Mouse (Mus musculus): Measurements from ENCODE around the gene Bmp6. TPM values are rescaled to one million over a fixed set of nuclear protein-coding genes. Genes with fewer than 3 reads are reported as not detected.

The Bmp6 gene
- polyA plus RNA-seq, 1 experiment from 2014 or later: 0.20 TPM

DNA sequence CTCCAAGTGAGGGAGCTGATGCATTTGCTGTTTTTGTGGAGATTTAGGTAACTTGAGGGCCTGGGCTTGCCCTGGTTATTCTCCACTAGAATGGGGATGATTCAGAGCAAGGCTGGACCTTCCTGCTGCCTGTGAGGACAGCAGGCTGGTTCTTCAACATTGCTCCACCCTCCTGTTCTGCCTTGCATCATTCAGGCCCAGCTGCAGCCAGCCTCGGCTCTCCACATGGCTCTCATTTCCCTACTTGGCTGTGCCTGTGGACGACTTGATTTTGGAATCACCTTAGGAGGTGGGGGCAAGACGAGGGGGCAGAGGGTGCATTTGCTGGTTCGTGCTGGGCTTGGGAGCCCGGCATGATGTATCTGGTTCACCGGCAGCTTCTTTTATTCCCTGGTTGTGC lies 53.8 kb downstream of the Bmp6 start:
- no peak overlapping the region for H3K9ac ChIP-seq
- no peaks in the 10 kb centered on the region for H3K27me3 ChIP-seq
- H3K27ac ChIP-seq: no peak overlapping the region
- no peak overlapping the region for H3K4me3 ChIP-seq (replicated peaks)
- H3K9me3 ChIP-seq (replicated peaks): no peaks in the 10 kb centered on the region
- H3K36me3 ChIP-seq: no peaks in the 10 kb centered on the region
- ATAC-seq (ENCODE audit: low read depth): no peak
- no peaks in the 10 kb centered on the region for H3K4me1 ChIP-seq (replicated peaks)
- no peak overlapping the region for H3K4me2 ChIP-seq
- no peak for DNase-seq
- 67% methylated on average over 6 of the region's 6 CpGs for WGBS (ENCODE audit: insufficient replicate concordance)

DNA sequence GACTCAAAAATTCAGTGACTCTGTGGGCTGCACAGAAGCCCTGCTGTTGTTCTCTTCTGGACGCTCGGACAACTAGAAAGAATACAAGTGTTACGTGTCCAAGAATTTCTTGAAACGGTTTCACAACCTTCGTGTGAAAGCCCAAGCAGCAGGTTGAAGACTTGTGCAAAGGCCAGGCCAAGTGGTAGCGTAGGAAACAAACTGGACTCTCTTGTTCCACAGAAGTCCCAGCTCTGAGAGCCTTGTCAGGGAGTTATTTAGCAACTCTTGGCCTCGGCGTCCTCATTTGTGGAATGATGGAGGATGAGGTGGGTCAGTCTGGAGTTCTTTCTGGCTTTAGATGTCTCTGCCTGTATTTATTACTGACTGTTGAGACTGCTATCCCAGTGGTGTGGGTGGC lies 55.8 kb downstream of the Bmp6 start:
- WGBS (ENCODE audit: insufficient replicate concordance): 71% methylated on average over 8 of the region's 8 CpGs
- Histone ChIP-seq H3K9me3 (replicated peaks) (no peaks in the 10 kb centered on the region), H3K4me2 (no peak overlapping the region), H3K27ac (no peak overlapping the region), H3K4me3 (replicated peaks) (no peak overlapping the region), H3K27me3 (no peaks in the 10 kb centered on the region), H3K4me1 (replicated peaks) (no peaks in the 10 kb centered on the region), H3K36me3 (no peaks in the 10 kb centered on the region), H3K9ac (no peak overlapping the region)
- DNase-seq: no peak
- no peak for ATAC-seq (ENCODE audit: low read depth)

DNA sequence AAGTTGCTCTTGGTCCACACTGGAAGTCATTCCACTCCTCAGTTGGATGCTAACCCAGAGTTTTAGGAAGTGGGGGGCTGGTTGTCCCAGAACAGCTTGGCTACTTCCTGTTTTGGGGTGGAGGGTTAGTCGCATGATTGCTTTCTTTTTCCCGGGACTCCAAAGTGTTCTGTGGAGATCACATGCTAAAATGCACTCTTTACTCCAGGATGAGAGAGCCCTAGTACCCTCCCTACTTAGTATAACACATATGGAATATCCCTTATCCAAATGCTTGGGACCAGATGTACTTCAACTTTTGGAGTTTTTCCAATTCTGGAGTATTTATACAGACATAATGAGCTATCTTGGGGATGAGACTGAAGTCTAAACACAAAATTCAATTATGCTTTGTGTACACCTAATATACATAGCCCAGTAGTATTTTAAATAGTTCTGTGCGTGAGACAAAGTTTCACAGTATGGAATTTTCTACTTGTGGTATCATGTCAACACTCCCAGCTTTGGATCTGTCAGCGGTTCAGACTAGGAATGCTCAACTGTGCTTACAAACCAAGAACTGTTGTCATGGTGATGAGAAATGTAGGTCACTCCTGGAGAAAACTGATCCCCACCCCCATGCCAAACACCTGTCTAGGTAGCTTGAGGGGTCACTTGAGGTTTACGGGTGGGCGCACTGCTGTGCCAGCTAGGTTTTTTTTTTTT lies 62.9 kb downstream of the Bmp6 start:
- WGBS (ENCODE audit: insufficient replicate concordance): 57% methylated on average over 6 of the region's 6 CpGs
- H3K4me1 ChIP-seq (replicated peaks): no peaks in the 10 kb centered on the region
- no peaks in the 10 kb centered on the region for H3K36me3 ChIP-seq
- no peak overlapping the region for H3K9ac ChIP-seq
- H3K27ac ChIP-seq: no peak overlapping the region
- H3K27me3 ChIP-seq: no peaks in the 10 kb centered on the region
- DNase-seq (no peak), ATAC-seq (ENCODE audit: low read depth) (no peak)
- no peak overlapping the region for H3K4me3 ChIP-seq (replicated peaks)
- H3K4me2 ChIP-seq: no peak overlapping the region
- no peaks in the 10 kb centered on the region for H3K9me3 ChIP-seq (replicated peaks)

DNA sequence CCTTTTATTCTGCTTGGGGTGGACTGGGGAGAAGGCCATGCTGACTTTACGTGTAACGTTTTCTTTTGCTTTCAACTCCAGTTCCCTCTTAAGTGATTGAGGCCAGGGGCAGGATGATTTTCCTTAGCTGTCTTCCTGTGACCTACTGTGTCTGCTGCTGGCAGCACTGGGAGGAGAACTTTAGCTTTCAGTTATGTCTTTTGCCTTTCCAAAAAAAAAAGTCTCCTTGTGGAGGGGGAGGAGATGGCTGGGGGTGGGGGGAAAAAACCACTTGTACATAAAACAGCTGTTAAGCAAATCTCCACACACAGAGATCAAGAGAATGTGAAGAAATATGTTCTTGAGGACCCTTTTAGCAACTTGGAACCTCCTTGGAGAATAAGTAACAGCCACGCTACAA lies 63.7 kb downstream of the Bmp6 start:
- no peaks in the 10 kb centered on the region for H3K27me3 ChIP-seq
- no peaks in the 10 kb centered on the region for H3K4me1 ChIP-seq (replicated peaks)
- H3K36me3 ChIP-seq: no peaks in the 10 kb centered on the region
- no peak overlapping the region for H3K9ac ChIP-seq
- no peak overlapping the region for H3K27ac ChIP-seq
- no peak overlapping the region for H3K4me2 ChIP-seq
- no peaks in the 10 kb centered on the region for H3K9me3 ChIP-seq (replicated peaks)
- whole genome bisulfite sequencing (ENCODE audit: insufficient replicate concordance): 41% methylated on average over 3 of the region's 3 CpGs
- DNase-seq (no peak), ATAC-seq (ENCODE audit: low read depth) (no peak)
- no peak overlapping the region for H3K4me3 ChIP-seq (replicated peaks)

DNA sequence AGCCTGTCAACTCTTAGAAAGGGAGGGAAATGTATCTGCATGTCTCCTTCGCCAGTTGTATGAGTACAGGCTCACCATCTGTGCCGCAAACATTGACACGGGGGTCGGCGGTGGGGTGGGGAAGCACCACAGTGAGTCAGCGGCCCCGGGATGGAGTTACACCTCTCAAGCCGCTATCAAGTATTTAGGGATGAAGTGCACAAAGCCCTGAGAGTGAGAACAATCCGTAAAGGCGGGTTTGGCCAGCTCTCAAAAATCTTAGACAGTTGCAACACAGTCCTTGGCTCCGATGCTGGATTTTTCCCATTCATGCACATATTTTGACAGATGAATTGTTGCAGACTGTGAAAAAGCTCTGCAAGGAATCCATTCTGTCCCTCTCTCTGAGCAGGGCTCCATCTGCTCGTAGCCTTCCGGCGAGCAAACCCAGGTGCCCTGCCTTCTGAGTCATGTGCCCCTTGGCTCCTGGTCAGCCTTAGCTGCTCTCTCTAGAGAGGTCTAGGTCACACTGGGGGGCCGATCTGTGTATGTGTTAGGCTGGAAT lies 65.5 kb downstream of the Bmp6 start:
- no peak for ATAC-seq (ENCODE audit: low read depth)
- no peak overlapping the region for H3K9ac ChIP-seq
- no peaks in the 10 kb centered on the region for H3K4me1 ChIP-seq (replicated peaks)
- no peak overlapping the region for H3K4me3 ChIP-seq (replicated peaks)
- H3K4me2 ChIP-seq: no peak overlapping the region
- WGBS (ENCODE audit: insufficient replicate concordance): 39% methylated on average over 15 of the region's 15 CpGs
- H3K27ac ChIP-seq: no peak overlapping the region
- no peak for DNase-seq
- H3K27me3 ChIP-seq: no peaks in the 10 kb centered on the region
- no peaks in the 10 kb centered on the region for H3K36me3 ChIP-seq
- H3K9me3 ChIP-seq (replicated peaks): no peaks in the 10 kb centered on the region

DNA sequence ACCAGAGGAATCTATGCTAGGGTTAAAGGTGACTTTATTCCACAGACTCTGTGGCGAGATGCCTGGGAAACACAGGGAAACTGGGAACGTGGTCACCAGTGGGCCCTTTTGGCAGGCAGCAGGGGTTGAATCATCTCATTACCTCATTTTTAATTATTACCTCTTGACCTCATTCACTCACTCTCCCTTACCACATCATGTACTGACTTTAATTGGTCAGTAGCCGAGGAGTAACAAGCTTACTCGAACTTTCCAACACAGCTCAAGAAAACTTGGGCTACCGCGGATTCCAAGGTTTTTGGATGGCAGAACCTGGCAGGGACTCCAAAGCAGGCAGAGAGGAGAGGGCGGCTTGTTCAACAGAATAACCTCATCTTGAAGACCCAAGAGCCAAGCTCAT lies 74.9 kb downstream of the Bmp6 start:
- Histone ChIP-seq H3K27me3 (no peaks in the 10 kb centered on the region), H3K4me2 (no peak overlapping the region), H3K36me3 (no peaks in the 10 kb centered on the region), H3K9ac (no peak overlapping the region), H3K4me1 (replicated peaks) (no peaks in the 10 kb centered on the region), H3K9me3 (replicated peaks) (no peaks in the 10 kb centered on the region), H3K27ac (no peak overlapping the region), H3K4me3 (replicated peaks) (no peak overlapping the region)
- no peak for DNase-seq
- WGBS (ENCODE audit: insufficient replicate concordance): 80% methylated on average over 7 of the region's 7 CpGs
- no peak for ATAC-seq (ENCODE audit: low read depth)

DNA sequence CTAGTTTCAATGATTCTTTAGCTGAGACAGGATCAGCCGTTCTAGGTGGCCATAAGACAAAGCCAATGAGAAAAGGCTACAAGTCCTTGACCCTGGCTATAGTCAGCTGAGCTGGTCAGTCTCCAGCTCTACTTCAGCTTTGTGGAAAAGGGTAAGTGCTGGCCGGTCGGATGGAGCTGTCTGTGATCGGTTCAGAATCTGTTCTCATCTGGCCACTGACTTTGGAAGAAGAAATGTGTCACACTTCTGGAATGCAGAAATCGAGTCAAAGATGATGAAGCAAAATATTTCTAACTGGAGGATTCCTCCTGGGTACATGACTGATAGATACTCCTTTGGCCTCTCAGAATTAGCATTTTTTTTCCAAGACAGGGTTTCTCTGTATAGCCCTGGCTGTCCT lies 77.6 kb downstream of the Bmp6 start:
- DNase-seq: no peak
- H3K4me3 ChIP-seq (replicated peaks): no peak overlapping the region
- no peaks in the 10 kb centered on the region for H3K36me3 ChIP-seq
- 62% methylated on average over 5 of the region's 5 CpGs for WGBS (ENCODE audit: insufficient replicate concordance)
- no peak overlapping the region for H3K4me2 ChIP-seq
- no peak overlapping the region for H3K9ac ChIP-seq
- H3K27me3 ChIP-seq: no peaks in the 10 kb centered on the region
- H3K4me1 ChIP-seq (replicated peaks): no peaks in the 10 kb centered on the region
- ATAC-seq (ENCODE audit: low read depth): no peak
- H3K9me3 ChIP-seq (replicated peaks): no peaks in the 10 kb centered on the region
- H3K27ac ChIP-seq: no peak overlapping the region

DNA sequence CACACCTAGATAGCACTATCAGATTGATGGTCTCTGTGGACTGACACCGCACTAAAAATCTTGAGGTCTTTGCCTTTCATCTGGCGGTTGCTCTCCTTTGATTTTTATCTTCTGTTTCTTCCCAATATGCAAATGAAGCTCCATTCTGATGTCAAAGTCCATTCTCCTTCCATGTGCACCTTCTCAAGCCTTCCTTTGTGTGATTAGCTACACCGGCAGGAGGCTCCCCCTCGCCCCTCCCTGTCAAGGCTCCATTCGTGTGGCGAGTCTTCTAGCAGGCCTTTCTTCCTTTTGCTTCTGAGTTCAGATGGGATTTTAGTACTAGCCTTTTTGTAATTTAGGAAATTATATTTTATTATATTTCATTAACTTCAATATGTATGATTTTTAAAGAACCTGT lies 80.4 kb downstream of the Bmp6 start:
- WGBS (ENCODE audit: insufficient replicate concordance): 71% methylated on average over 6 of the region's 6 CpGs
- no peak for DNase-seq
- ATAC-seq (ENCODE audit: low read depth): no peak

DNA sequence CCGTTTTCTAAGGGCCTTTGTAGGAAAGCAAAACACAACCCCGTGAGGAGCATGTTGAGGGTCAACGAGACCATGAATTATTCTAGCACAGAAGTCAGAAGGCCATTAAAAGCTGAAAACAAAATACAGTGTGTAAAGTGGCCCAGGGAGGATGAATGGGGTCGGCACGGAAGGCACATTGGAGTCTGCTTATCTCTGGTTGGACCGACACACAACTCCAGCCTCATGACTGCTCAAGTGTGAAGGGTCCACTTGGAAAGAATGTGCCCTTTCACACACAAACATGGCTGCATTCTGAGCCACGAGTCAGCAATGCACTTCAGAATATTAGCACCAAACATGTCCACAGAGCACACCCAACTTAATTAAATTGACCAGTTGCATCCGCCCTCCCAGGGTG lies 84.8 kb downstream of the Bmp6 start:
- Histone ChIP-seq H3K9ac (no peak overlapping the region), H3K4me2 (no peak overlapping the region), H3K27ac (no peak overlapping the region), H3K27me3 (no peaks in the 10 kb centered on the region), H3K36me3 (no peaks in the 10 kb centered on the region), H3K4me3 (replicated peaks) (no peak overlapping the region), H3K4me1 (replicated peaks) (no peaks in the 10 kb centered on the region), H3K9me3 (replicated peaks) (no peaks in the 10 kb centered on the region)
- no peak for DNase-seq
- 68% methylated on average over 8 of the region's 8 CpGs for WGBS (ENCODE audit: insufficient replicate concordance)
- ATAC-seq (ENCODE audit: low read depth): no peak

More for the DNA sequence above, 80.4 kb downstream of the Bmp6 start:
- Histone ChIP-seq H3K4me1 (replicated peaks) (no peaks in the 10 kb centered on the region), H3K9me3 (replicated peaks) (no peaks in the 10 kb centered on the region), H3K36me3 (no peaks in the 10 kb centered on the region), H3K9ac (no peak overlapping the region), H3K4me2 (no peak overlapping the region), H3K27me3 (no peaks in the 10 kb centered on the region), H3K4me3 (replicated peaks) (no peak overlapping the region), H3K27ac (no peak overlapping the region)

DNA sequence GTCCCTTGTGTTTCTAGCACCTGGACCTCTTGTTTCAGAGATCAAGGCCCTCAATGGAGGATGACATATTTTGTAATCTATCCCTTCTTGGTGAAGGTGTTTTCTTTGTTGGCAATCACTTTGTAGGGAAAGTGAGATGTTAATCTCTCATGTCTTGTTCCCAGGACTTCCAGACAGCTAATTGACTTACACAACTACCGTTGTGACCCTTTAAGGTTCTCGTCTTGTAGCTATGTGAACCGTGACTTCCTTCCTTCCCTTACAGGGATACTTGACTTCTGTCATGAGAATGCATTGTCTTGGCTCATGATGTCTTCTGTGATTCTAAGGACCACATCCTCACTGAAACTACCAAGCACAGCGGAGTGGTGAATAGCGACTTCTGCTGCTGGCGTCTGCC lies 85.2 kb downstream of the Bmp6 start:
- Histone ChIP-seq H3K9me3 (replicated peaks) (no peaks in the 10 kb centered on the region), H3K4me1 (replicated peaks) (no peaks in the 10 kb centered on the region), H3K36me3 (no peaks in the 10 kb centered on the region), H3K27ac (no peak overlapping the region), H3K4me3 (replicated peaks) (no peak overlapping the region), H3K4me2 (no peak overlapping the region), H3K27me3 (no peaks in the 10 kb centered on the region), H3K9ac (no peak overlapping the region)
- DNase-seq: no peak
- WGBS (ENCODE audit: insufficient replicate concordance): 70% methylated on average over 6 of the region's 6 CpGs
- ATAC-seq (ENCODE audit: low read depth): no peak

DNA sequence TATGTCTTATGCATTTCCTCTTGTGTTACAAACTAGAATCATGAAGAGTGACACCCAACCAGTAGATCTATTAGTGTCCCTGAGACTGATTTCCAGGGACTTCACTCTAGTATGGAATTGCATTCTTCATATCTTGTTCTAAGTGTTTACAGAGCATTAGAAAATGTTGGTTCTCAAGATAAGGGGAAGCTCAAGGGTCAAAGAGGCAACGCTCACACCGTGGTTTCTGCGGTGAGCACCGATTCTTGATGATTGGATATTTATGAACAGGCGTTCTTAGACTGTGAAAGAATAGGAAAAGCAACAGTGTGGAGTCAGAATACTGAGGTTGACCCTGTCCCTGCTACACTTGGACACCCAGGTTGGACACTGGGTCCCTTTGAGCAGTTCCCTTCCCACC lies 89.9 kb downstream of the Bmp6 start:
- 56% methylated on average over 5 of the region's 5 CpGs for WGBS (ENCODE audit: insufficient replicate concordance)
- no peak overlapping the region for H3K4me3 ChIP-seq (replicated peaks)

DNA sequence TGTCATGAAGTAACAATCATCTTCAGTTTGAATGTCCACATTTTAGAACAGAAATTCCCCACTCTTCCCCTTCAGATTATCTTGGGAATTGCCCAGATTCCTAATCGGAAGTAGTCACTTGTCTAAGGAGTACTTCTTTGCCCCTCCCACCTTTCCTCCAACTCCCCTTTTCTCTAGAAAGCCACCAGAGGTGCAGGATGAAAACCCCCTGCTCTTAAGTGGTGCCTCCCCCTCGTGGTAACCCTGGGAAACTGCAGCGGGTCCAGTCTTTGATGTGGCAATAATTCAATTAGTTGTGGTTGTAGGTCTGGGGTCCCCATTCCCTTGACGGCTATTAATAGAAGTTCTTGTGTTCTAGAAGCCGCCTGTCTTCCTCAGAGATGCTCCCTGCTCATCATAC lies 93.0 kb downstream of the Bmp6 start:
- 21% methylated on average over 5 of the region's 5 CpGs for WGBS (ENCODE audit: insufficient replicate concordance)
- no peaks in the 10 kb centered on the region for H3K27me3 ChIP-seq
- ATAC-seq (ENCODE audit: low read depth) (no peak), DNase-seq (no peak)
- H3K36me3 ChIP-seq: no peaks in the 10 kb centered on the region
- H3K4me1 ChIP-seq (replicated peaks): no peaks in the 10 kb centered on the region
- H3K9ac ChIP-seq: no peak overlapping the region
- H3K4me3 ChIP-seq (replicated peaks): no peak overlapping the region
- no peak overlapping the region for H3K27ac ChIP-seq
- H3K9me3 ChIP-seq (replicated peaks): no peaks in the 10 kb centered on the region
- H3K4me2 ChIP-seq: no peak overlapping the region

More for the DNA sequence above, 89.9 kb downstream of the Bmp6 start:
- no peaks in the 10 kb centered on the region for H3K36me3 ChIP-seq
- ATAC-seq (ENCODE audit: low read depth) (no peak), DNase-seq (no peak)
- H3K4me2 ChIP-seq: no peak overlapping the region
- H3K27ac ChIP-seq: no peak overlapping the region
- H3K9ac ChIP-seq: no peak overlapping the region
- H3K4me1 ChIP-seq (replicated peaks): no peaks in the 10 kb centered on the region
- H3K27me3 ChIP-seq: no peaks in the 10 kb centered on the region
- no peaks in the 10 kb centered on the region for H3K9me3 ChIP-seq (replicated peaks)

Data from liver, embryonic 13.5 days (tissue).